Mouse (Mus musculus): ENCODE data around the gene Epn2. TPM values are rescaled to one million over a fixed set of nuclear protein-coding genes. Genes with fewer than 3 reads are reported as not detected.

The Epn2 gene
- total RNA-seq (2017): 0.61 and 0.70 TPM in 2 replicates

GRCm38 (mm10) chr11:61578983-61579877 is at the start of gene Epn2:
Gene Epn2 (minus strand): TSS chr11:61579687.
- ATAC-seq (ENCODE audit: extremely low read depth, insufficient number of reproducible peaks, low FRiP score, poor library complexity, severe bottlenecking): peak; percentile 36; the same call in 1 of the 2 replicates

GRCm38 (mm10) chr11:61626509-61626908 is 47.0 kb upstream of the Epn2 start:
- no peak for ATAC-seq (ENCODE audit: extremely low read depth, insufficient number of reproducible peaks, low FRiP score, poor library complexity, severe bottlenecking)

- no peak for ATAC-seq (ENCODE audit: extremely low read depth, insufficient number of reproducible peaks, low FRiP score, poor library complexity, severe bottlenecking)
These were observed 45.6 kb upstream of the Epn2 start for GRCm38 (mm10) chr11:61625136-61625535.

GRCm38 (mm10) chr11:61620762-61621161 is 41.3 kb upstream of the Epn2 start:
- no peak for ATAC-seq (ENCODE audit: extremely low read depth, insufficient number of reproducible peaks, low FRiP score, poor library complexity, severe bottlenecking)

- ATAC-seq (ENCODE audit: extremely low read depth, insufficient number of reproducible peaks, low FRiP score, poor library complexity, severe bottlenecking): peak; percentile 57
These were observed 40.8 kb upstream of the Epn2 start for GRCm38 (mm10) chr11:61620254-61620670.

GRCm38 (mm10) chr11:61619791-61620241 is 40.3 kb upstream of the Epn2 start:
- ATAC-seq (ENCODE audit: extremely low read depth, insufficient number of reproducible peaks, low FRiP score, poor library complexity, severe bottlenecking): no peak

- no peak for ATAC-seq (ENCODE audit: extremely low read depth, insufficient number of reproducible peaks, low FRiP score, poor library complexity, severe bottlenecking)
These were observed 39.9 kb upstream of the Epn2 start for GRCm38 (mm10) chr11:61619356-61619755.

GRCm38 (mm10) chr11:61618571-61618970 is 39.1 kb upstream of the Epn2 start:
- no peak for ATAC-seq (ENCODE audit: extremely low read depth, insufficient number of reproducible peaks, low FRiP score, poor library complexity, severe bottlenecking)

GRCm38 (mm10) chr11:61618131-61618530 is 38.6 kb upstream of the Epn2 start:
- ATAC-seq (ENCODE audit: extremely low read depth, insufficient number of reproducible peaks, low FRiP score, poor library complexity, severe bottlenecking): no peak

GRCm38 (mm10) chr11:61617293-61617975 is 37.9 kb upstream of the Epn2 start:
- ATAC-seq (ENCODE audit: extremely low read depth, insufficient number of reproducible peaks, low FRiP score, poor library complexity, severe bottlenecking): no peak

GRCm38 (mm10) chr11:61616523-61617292 is 37.2 kb upstream of the Epn2 start:
- no peak for ATAC-seq (ENCODE audit: extremely low read depth, insufficient number of reproducible peaks, low FRiP score, poor library complexity, severe bottlenecking)

- ATAC-seq (ENCODE audit: extremely low read depth, insufficient number of reproducible peaks, low FRiP score, poor library complexity, severe bottlenecking): no peak
These were observed 36.4 kb upstream of the Epn2 start for GRCm38 (mm10) chr11:61615686-61616522.

- ATAC-seq (ENCODE audit: extremely low read depth, insufficient number of reproducible peaks, low FRiP score, poor library complexity, severe bottlenecking): no peak
These were observed 34.9 kb upstream of the Epn2 start for GRCm38 (mm10) chr11:61614401-61614800.

- no peak for ATAC-seq (ENCODE audit: extremely low read depth, insufficient number of reproducible peaks, low FRiP score, poor library complexity, severe bottlenecking)
These were observed 32.7 kb upstream of the Epn2 start for GRCm38 (mm10) chr11:61612116-61612635.

- ATAC-seq (ENCODE audit: extremely low read depth, insufficient number of reproducible peaks, low FRiP score, poor library complexity, severe bottlenecking): no peak
These were observed 31.7 kb upstream of the Epn2 start for GRCm38 (mm10) chr11:61611197-61611596.

- ATAC-seq (ENCODE audit: extremely low read depth, insufficient number of reproducible peaks, low FRiP score, poor library complexity, severe bottlenecking): no peak
These were observed 28.6 kb upstream of the Epn2 start for GRCm38 (mm10) chr11:61608072-61608471.

GRCm38 (mm10) chr11:61602705-61603104 is 23.2 kb upstream of the Epn2 start:
- peak; percentile 79 for ATAC-seq (ENCODE audit: extremely low read depth, insufficient number of reproducible peaks, low FRiP score, poor library complexity, severe bottlenecking)

GRCm38 (mm10) chr11:61601465-61601864 is 22.0 kb upstream of the Epn2 start:
- no peak for ATAC-seq (ENCODE audit: extremely low read depth, insufficient number of reproducible peaks, low FRiP score, poor library complexity, severe bottlenecking)
